Mouse (Mus musculus) cerebellum, adult 2 months (tissue): ENCODE results near the gene Cisd3.

Experiments
- CTCF ChIP-seq: fragments of 200-500 bp; IDR thresholded peaks from 2 replicates; pipeline ENCODE4 v1.5.1; 2011; ENCODE audit warnings: low read depth, mild to moderate bottlenecking, control low read depth, low read length, moderate library complexity, borderline replicate concordance; ENCODE audit not compliant: insufficient read depth
- POLR2A ChIP-seq: fragments of 200-500 bp; IDR thresholded peaks from 2 replicates; pipeline ENCODE4 v1.6.1; 2011; ENCODE audit warnings: low read length, control low read depth, borderline replicate concordance; ENCODE audit not compliant: insufficient read depth

- TF ChIP-seq CTCF: no peak
- TF ChIP-seq POLR2A: no peak
These were observed 44.0 kb upstream of the Cisd3 start for GRCm38 (mm10) chr11:97641668-97642067.
